ENCODE assay signal across 28 mouse cellular contexts in the genomic region with DNA sequence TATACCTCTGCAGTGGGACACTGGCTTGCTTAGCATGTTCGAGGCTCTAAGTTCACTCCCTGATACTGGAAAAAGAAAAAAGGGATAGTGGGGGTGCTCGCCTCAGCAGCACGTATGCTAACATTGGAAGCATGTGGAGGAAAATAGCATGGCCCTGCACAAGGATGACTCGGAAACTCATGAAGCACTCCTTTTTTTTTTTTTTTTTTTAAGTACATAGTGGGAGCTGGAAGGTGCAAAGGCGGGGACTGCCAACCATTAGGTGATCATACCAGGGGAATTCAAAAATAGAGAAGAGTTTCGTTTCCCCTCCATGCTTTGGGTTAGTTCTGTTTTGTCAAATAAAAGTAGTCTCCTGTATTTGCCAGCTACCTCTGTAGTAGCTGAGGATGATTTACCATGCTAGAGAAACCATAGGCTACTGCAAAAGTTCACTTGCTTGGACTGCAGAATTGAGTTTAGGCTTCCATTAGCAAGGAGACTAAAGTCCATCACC. TPM values are rescaled to one million over a fixed set of nuclear protein-coding genes. Genes with fewer than 3 reads are reported as not detected.
"Had no signal": no experiment of that assay in that cellular context is flagged by ENCODE, and none has a peak within 500 bp of the region (broad histone marks: within the 10 kb centered on the region; RNA-seq: fewer than 3 reads in every experiment).

No protein-coding gene starts in this region.

- H3K27me3 ChIP-seq: lung, embryonic 15.5 days; midbrain, embryonic 13.5 days; midbrain, embryonic 15.5 days; neural tube, embryonic 12.5 days; stomach, embryonic 15.5 days had no signal

- H3K9ac ChIP-seq: liver, embryonic 14.5 days; lung, embryonic 15.5 days; midbrain, embryonic 13.5 days; midbrain, embryonic 15.5 days; neural tube, embryonic 12.5 days; stomach, embryonic 15.5 days had no signal

- H3K4me2 ChIP-seq: lung, embryonic 15.5 days; midbrain, embryonic 11.5 days; midbrain, embryonic 13.5 days; midbrain, embryonic 15.5 days; neural tube, embryonic 12.5 days; stomach, embryonic 15.5 days had no signal

- H3K4me1 ChIP-seq: midbrain, embryonic 13.5 days; midbrain, embryonic 15.5 days; neural tube, embryonic 12.5 days; stomach, embryonic 15.5 days had no signal

- ATAC-seq: lung, postnatal 0 days; midbrain, embryonic 13.5 days; midbrain, embryonic 15.5 days had no signal

- DNase-seq: lung, adult 2 months; lung, postnatal 14 days; lung, postnatal 36 days; right cerebral cortex, postnatal 25 days; right cerebral cortex, postnatal 4 days; thymus, adult 2 months; thymus, postnatal 25 days; thymus, postnatal 4 days had no signal

- H3K9me3 ChIP-seq: lung, embryonic 15.5 days; megakaryocyte, embryonic 14.5 days; midbrain, embryonic 13.5 days; midbrain, embryonic 15.5 days; neural tube, embryonic 12.5 days; stomach, embryonic 15.5 days had no signal

- H3K36me3 ChIP-seq: lung, embryonic 15.5 days; midbrain, embryonic 13.5 days; midbrain, embryonic 15.5 days; neural tube, embryonic 12.5 days; stomach, embryonic 15.5 days had no signal

- H3K4me3 ChIP-seq: lung, embryonic 15.5 days; megakaryocyte, embryonic 14.5 days; midbrain, embryonic 13.5 days; midbrain, embryonic 15.5 days; neural tube, embryonic 12.5 days; stomach, embryonic 15.5 days had no signal

- H3K27ac ChIP-seq: liver, embryonic 14.5 days; lung, embryonic 15.5 days; macrophage; midbrain, embryonic 13.5 days; midbrain, embryonic 15.5 days; neural tube, embryonic 12.5 days; stomach, embryonic 15.5 days; stomach, postnatal 0 days had no signal

RNA-seq across cellular contexts. Expression of a gene that starts 10.7 kb away (rescaled TPM):
- total RNA-seq: megakaryocyte progenitor cell, adult 5-6 weeks; midbrain, postnatal 0 days; monocyte, adult 5-6 weeks; neutrophil, adult 5-6 weeks had no signal
- polyA plus RNA-seq: liver, embryonic 14.5 days; liver, embryonic 16.5 days; lung, adult 2 months; lung, embryonic 15.5 days; lung, postnatal 0 days; macrophage; midbrain, embryonic 11.5 days; midbrain, embryonic 13.5 days; midbrain, embryonic 15.5 days; midbrain, postnatal 0 days; neural tube, embryonic 12.5 days; neural tube, embryonic 14.5 days; small intestine, adult 2 months; stomach, embryonic 15.5 days; testis, adult 2 months; thymus, adult 2 months; urinary bladder, adult 2 months had no signal
